Mouse (Mus musculus): Measurements from ENCODE around the gene Fap. TPM values are rescaled to one million over a fixed set of nuclear protein-coding genes. Genes with fewer than 3 reads are reported as not detected.

Fap gene
- polyA plus RNA-seq, 1 experiment from 2014 or later, result 0.70 TPM

GRCm38 (mm10) chr2:62454033-62454432, 119.8 kb downstream of the Fap start:
- Histone ChIP-seq H3K36me3 (no peaks in the 10 kb centered on the region), H3K4me1 (replicated peaks) (no peaks in the 10 kb centered on the region), H3K9ac (replicated peaks) (no peak overlapping the region), H3K27ac (no peak overlapping the region), H3K9me3 (no peaks in the 10 kb centered on the region), H3K4me2 (replicated peaks) (no peak overlapping the region), H3K27me3 (no peaks in the 10 kb centered on the region), H3K4me3 (replicated peaks) (no peak overlapping the region)
- no peak for ATAC-seq
- WGBS, result 82% methylated on average over 6 of the region's 6 CpGs

Other genes starting within 250 kb of the Fap start
- gene Dpp4, start 161.8 kb downstream of the Fap start, polyA plus RNA-seq (2015; fragmentation: Nextera tagmentation; extraction: Ambion mirVana), result 1.4 and 1.6 TPM in 2 replicates
- gene Gcg, start 90.4 kb downstream of the Fap start, polyA plus RNA-seq (2015; fragmentation: Nextera tagmentation; extraction: Ambion mirVana), result 0.73 and 1.1 TPM in 2 replicates
- gene Ifih1, start 72.2 kb upstream of the Fap start, polyA plus RNA-seq (2015; fragmentation: Nextera tagmentation; extraction: Ambion mirVana), result 0.67 and 1.5 TPM in 2 replicates
- 3.2 and 3.7 TPM in 2 replicates for gene Gca, start 90.2 kb upstream of the Fap start, polyA plus RNA-seq (2015; fragmentation: Nextera tagmentation; extraction: Ambion mirVana)

All from midbrain, embryonic 13.5 days (tissue).